Mouse (Mus musculus): ENCODE data around the gene Homer3.

- TF ChIP-seq POLR2A (IDR thresholded peaks at IDR 0.05; ENCODE audit: borderline replicate concordance, control insufficient read depth, low read depth, low read length) (no peak), CTCF (IDR thresholded peaks at IDR 0.05; ENCODE audit: control insufficient read depth, insufficient read depth, low read length) (no peak)
Measured at GRCm38 (mm10) chr8:70323716-70324115, 41.1 kb downstream of the Homer3 start.

Data from bone marrow, adult 2 months (tissue).